Mouse (Mus musculus): Measurements from ENCODE around the gene Inmt.

DNA sequence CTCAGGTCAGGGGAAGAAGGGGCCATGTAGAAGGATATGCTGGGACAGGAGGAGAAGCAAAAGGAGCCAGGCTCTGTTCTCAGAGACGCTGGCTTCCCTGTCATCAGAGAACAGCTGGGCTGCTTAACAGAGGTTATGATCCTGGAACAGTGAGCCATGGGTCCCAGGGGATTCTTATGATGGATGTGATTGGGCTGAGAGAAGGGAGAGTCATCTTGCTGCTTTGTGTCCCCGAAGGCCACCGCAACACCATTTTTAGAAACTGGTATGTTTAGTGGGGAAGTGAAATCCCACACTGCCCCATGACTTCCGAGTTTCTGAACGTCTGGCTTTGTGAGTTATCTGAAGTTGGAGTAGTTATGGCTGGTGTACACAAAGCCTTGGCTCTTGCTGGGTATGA is 29.6 kb downstream of the Inmt start:
- TF ChIP-seq CTCF (IDR thresholded peaks at IDR 0.05; ENCODE audit: low read depth), result no peak
- TF ChIP-seq EP300 (IDR thresholded peaks at IDR 0.05; ENCODE audit: low read depth), result no peak
